Mouse (Mus musculus) ES-Bruce4 (cell line): Measurements from ENCODE around the gene Syn1. TPM values are rescaled to one million over a fixed set of nuclear protein-coding genes. Genes with fewer than 3 reads are reported as not detected.

ENCODE experiments used
- H3K27ac ChIP-seq: 2 replicates; pipeline ENCODE4 v1.5.1; 2012; ENCODE audit warnings: low read length, inconsistent platforms; ENCODE audit not compliant: insufficient read depth
- H3K27me3 ChIP-seq: 2 replicates; pipeline ENCODE4 v1.6.1; 2012; ENCODE audit warnings: mild to moderate bottlenecking, low read length, inconsistent platforms; ENCODE audit not compliant: control insufficient read depth, poor library complexity, insufficient read depth, severe bottlenecking
- H3K36me3 ChIP-seq: 2 replicates; pipeline ENCODE4 v1.6.1; 2012; ENCODE audit warnings: inconsistent platforms, mild to moderate bottlenecking, low read length, moderate library complexity; ENCODE audit not compliant: control insufficient read depth, poor library complexity, insufficient read depth, severe bottlenecking
- H3K4me1 ChIP-seq: one replicate; pipeline ENCODE4 v1.8.1; 2011; ENCODE audit warnings: low read length; ENCODE audit not compliant: control insufficient read depth, insufficient read depth
- H3K4me3 ChIP-seq: 2 replicates; pipeline ENCODE4 v1.5.1; 2011; ENCODE audit warnings: low read depth, mild to moderate bottlenecking, low read length
- H3K9ac ChIP-seq: 2 replicates; pipeline ENCODE4 v1.6.1; 2012; ENCODE audit warnings: low read depth, mild to moderate bottlenecking, inconsistent platforms; ENCODE audit not compliant: poor library complexity, severe bottlenecking
- H3K9me3 ChIP-seq: replicated peaks from 2 replicates; pipeline ENCODE4 v1.6.1; 2012; ENCODE audit warnings: mild to moderate bottlenecking, low read length, inconsistent platforms; ENCODE audit not compliant: control insufficient read depth, poor library complexity, insufficient read depth, severe bottlenecking
- CTCF ChIP-seq: IDR thresholded peaks from one replicate; pipeline ENCODE4 v1.8.1; 2011; ENCODE audit warnings: low read depth, low read length
- EP300 ChIP-seq: IDR thresholded peaks from 2 replicates; pipeline ENCODE4 v1.6.1; 2011; ENCODE audit warnings: low read depth, low read length; ENCODE audit not compliant: insufficient read depth
- POLR2A ChIP-seq: IDR thresholded peaks from one replicate; pipeline ENCODE4 v1.8.1; 2011; ENCODE audit warnings: low read length; ENCODE audit not compliant: insufficient read depth
- polyA plus RNA-seq: library from polyadenylated mRNA; stranded (reverse); fragments of >200 nt; gene quantifications from 2 replicates; pipeline ENCODE4 v1.2.4, GENCODE M21; 2011; ENCODE audit warnings: low read depth; ENCODE audit not compliant: missing spikeins, insufficient read depth, insufficient read length

The Syn1 gene
- polyA plus RNA-seq: 4.7 and 4.9 TPM in 2 replicates

DNA sequence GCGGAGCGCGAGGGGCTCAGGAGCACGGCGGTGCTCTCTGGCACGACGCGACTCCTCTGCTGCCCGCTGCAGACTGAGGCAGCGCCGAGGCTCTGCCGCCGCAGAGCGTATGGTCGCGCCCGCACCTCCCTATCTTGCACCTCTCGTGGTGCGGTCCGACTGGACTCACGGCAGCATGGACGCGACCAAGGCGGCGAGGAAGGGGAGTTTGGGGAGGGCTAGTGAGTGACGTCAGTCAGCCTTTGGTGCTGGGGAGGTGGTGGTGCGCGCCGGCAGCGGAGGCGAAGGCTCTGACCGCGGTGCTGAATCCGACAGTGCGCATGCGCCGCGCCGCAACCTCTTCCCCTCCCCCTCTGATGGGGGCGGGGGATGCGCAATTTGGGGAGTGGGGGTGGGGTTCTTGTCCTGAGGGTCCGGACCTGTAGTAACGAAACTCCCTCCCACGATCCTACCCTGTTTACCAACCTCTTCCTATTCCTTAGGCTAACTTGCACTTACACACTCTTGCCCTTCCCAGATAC is at the start of gene Syn1:
Gene Syn1 (minus strand): TSS at position 161 of the 521 bp plus-strand sequence.
- Histone ChIP-seq H3K27ac (no peak within 1 kb of the TSS), H3K36me3 (no peaks in the 10 kb centered on the region), H3K9ac (peak within 1 kb of the TSS; percentile 46), H3K27me3 (no peaks in the 10 kb centered on the region), H3K4me1 (no peaks in the 10 kb centered on the region), H3K4me3 (peak within 1 kb of the TSS; percentile 63), H3K9me3 (no peaks in the 10 kb centered on the region)
- TF ChIP-seq POLR2A (no peak), CTCF (no peak), EP300 (no peak)

DNA sequence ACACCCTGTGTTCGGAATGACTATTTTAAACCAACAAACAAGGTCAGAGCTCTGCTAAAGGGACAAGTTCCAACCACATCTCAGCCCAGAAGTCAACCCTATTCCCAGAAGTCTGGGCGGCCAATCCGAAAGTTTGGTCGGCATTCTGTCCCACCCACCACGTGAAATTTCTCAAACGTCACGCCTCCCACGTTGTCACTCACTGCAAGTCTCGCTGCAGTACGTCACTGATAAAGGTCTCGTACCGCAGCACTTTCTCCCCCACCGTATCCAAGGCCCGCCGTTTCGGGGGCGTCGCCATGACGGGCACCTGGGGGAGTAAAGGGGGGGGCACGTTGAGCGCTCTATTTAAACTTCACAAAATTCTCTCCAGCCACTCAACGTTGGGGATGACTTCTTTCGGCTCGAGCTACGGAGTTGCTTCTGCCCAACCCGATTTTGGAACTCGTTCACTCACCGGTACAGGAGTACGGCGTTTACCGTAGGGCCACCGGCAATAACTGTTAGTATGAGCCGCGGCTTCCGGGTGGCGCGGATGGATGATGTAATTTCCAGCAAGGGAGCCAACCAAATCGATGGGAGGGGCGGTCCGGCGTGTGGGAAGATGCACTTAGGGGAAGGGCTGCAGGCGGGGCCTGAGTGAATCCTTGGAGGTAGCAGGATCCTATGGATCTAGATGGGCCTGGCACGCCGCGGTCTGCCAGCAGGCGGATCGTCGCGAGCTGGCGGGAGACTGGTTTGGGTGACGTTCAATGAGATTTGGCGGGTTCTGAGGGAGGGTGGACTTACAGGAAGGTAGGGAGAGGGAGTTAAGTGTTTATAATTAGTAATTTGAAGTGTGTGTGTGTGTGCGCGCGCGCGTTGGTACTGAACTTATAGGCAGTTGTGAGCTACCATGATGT is 40.9 kb upstream of the Syn1 start, which contains the start of gene Uxt:
Gene Uxt (minus strand): TSS at position 541 of the 902 bp plus-strand sequence.
- H3K36me3 ChIP-seq: peaks cover 8% of the 10 kb centered on the region

DNA sequence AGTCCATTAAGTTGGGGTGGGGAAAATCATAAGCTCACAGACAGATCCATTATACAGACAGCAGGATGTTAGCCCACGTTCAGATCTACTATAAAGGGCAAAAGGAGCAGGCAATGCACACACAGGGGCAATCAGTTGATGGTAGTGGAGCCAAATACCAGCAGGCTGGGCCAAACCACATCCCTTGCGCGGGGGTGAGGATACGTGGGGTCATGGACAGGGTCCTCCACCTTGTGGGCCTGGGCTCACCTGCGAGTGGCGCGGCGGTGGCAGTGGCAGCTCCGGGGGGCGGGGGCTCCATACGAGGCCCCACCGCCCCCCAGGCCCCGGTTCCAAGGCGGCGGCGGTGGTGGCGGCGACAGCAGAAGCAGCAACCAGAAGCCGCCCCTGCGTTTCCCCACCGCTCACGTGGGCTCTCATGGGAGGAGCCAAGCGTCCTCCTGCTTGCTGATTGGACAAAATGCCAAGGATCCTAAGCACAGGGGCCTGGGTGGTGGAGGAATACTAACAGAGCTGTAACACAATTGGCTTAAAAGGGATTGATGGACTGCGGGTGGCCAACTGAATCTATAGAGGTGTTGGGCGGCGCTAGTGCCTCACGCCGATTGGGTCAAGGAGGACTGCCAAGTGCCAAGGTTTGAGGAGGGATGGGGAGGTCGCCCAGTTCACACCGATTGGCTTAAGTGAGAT is 29.5 kb upstream of the Syn1 start, which contains the start of gene Elk1:
Gene Elk1 (minus strand): TSS at position 418 of the 690 bp plus-strand sequence.
- H3K9ac ChIP-seq: peak within 1 kb of the TSS; percentile 85
- H3K9me3 ChIP-seq: no peaks in the 10 kb centered on the region
- H3K4me1 ChIP-seq: no peaks in the 10 kb centered on the region
- peak within 1 kb of the TSS; percentile 79 for H3K4me3 ChIP-seq
- no peaks in the 10 kb centered on the region for H3K36me3 ChIP-seq
- no peak for TF ChIP-seq EP300
- no peak for TF ChIP-seq POLR2A
- no peak for TF ChIP-seq CTCF
- H3K27me3 ChIP-seq: no peaks in the 10 kb centered on the region
- peak within 1 kb of the TSS; percentile 13; the same call in 1 of the 2 replicates for H3K27ac ChIP-seq

More for the DNA sequence above, 40.9 kb upstream of the Syn1 start, which contains the start of gene Uxt:
- H3K4me3 ChIP-seq: peak within 1 kb of the TSS; percentile 97
- H3K27ac ChIP-seq: peak within 1 kb of the TSS; percentile 73
- TF ChIP-seq POLR2A (peak; percentile 36), EP300 (no peak)
- H3K27me3 ChIP-seq: no peaks in the 10 kb centered on the region
- no peaks in the 10 kb centered on the region for H3K4me1 ChIP-seq
- no peaks in the 10 kb centered on the region for H3K9me3 ChIP-seq
- H3K9ac ChIP-seq: peak within 1 kb of the TSS; percentile 80

DNA sequence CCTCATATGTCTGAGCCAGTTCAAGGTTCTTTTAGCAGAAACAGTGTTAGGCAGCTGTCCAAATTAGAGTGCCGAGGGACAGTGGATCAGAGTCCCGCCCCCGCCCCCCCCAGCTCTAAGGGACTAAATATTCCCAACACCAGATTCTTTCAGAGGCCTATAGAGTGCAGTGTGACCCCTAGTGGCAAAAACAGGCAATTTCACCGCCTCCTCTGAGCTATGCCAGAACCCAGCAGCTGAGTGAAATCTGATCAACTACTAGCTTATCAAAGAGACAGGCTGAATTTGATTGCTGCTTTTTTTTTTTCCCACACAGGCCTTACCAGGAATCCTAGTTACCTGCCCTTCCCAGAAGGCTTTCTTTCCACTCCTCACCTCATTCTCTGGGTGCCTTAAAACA is 25.3 kb upstream of the Syn1 start:
- Histone ChIP-seq H3K4me3 (no peak overlapping the region), H3K27ac (no peak overlapping the region), H3K4me1 (no peaks in the 10 kb centered on the region)

DNA sequence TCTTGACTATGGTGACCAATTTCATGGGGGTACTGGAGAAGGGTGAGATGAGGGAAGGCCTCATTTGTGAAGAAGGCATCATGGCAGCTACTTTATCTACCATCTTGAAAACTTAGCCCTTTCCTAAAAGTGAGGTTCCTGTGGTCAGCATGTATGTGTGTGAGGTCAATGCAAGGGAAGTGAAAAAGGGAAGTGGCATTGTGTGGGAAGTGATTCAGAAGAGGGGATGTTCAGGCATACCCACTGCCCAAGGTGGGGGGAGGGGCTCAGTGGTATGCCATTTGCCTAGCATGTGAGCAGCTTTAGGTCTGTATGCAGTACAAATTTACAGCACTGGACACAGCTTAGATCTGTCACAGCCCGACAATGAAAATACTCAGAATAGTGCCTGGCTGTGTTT is 11.2 kb upstream of the Syn1 start:
- Histone ChIP-seq H3K4me1 (peaks cover 6% of the 10 kb centered on the region), H3K4me3 (no peak overlapping the region), H3K9ac (no peak overlapping the region), H3K36me3 (peaks cover 5% of the 10 kb centered on the region), H3K27me3 (no peaks in the 10 kb centered on the region), H3K27ac (no peak overlapping the region), H3K9me3 (no peaks in the 10 kb centered on the region)
- TF ChIP-seq POLR2A (no peak), EP300 (no peak), CTCF (no peak)

More for the DNA sequence above, 25.3 kb upstream of the Syn1 start:
- TF ChIP-seq EP300 (no peak), CTCF (peak; percentile 31)
- no peaks in the 10 kb centered on the region for H3K27me3 ChIP-seq
- no peak overlapping the region for H3K9ac ChIP-seq
- H3K9me3 ChIP-seq: no peaks in the 10 kb centered on the region
- 0 out of 2 replicates have a peak, but pooled peaks cover 3% of the 10 kb centered on the region for H3K36me3 ChIP-seq
